Mouse (Mus musculus) E14TG2a.4 (cell line): ENCODE results near the gene Gcn1l1.

Experiments
- CTCF ChIP-seq: conservative IDR thresholded peaks from 2 replicates; pipeline ENCODE4 v1.5.1; 2014; ENCODE audit warnings: low read length
- POU5F1 ChIP-seq: IDR thresholded peaks from 2 replicates; pipeline ENCODE4 v1.6.1; 2014; ENCODE audit warnings: low read length, borderline replicate concordance

DNA sequence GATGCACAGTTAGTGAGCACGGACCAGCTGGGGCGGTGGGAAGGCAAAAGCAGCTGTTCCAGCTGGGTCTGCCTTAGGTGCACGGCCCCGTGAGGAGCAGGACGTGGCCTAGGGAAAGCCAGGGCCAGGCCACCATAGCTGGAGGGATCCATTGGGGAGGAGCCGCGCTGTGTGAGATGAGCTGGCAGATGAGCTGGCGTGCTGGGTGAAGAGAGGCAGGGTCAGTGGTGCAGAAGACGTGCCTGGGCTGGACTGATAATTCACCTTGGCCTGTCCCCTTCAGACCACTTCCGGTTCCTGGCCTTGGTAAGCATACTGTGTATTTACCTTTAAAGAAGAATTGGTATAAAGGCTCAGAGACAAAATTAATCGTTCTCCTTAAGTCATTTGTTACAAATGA, 46.5 kb downstream of the Gcn1l1 start:
- TF ChIP-seq CTCF (no peak), POU5F1 (no peak)
